Mouse (Mus musculus) heart, embryonic 10.5 days (tissue): ENCODE data around the gene Gm10772. TPM values are rescaled to one million over a fixed set of nuclear protein-coding genes. Genes with fewer than 3 reads are reported as not detected.
"Not testable (repeated sequence)": the region's sequence is repeated elsewhere in the genome, so short reads cannot be mapped to it uniquely, and the experiment has no call there.

Source experiments
- DNase-seq: peaks from one replicate; pipeline ENCODE4 v3.0.0-alpha.2; 2017; ENCODE audit warnings: low spot score
- H3K27ac ChIP-seq: fragments of 300-500 bp; sonication (generic); 2 replicates; pipeline ENCODE4 v1.5.1; 2016; ENCODE audit warnings: mild to moderate bottlenecking
- H3K27me3 ChIP-seq: fragments of 300-500 bp; sonication (generic); 2 replicates; pipeline ENCODE4 v1.6.1; 2016; ENCODE audit warnings: mild to moderate bottlenecking; ENCODE audit not compliant: poor library complexity, insufficient read depth, severe bottlenecking
- H3K36me3 ChIP-seq: fragments of 300-500 bp; sonication (generic); 2 replicates; pipeline ENCODE4 v1.6.1; 2016; ENCODE audit warnings: mild to moderate bottlenecking, moderate library complexity
- H3K4me1 ChIP-seq: fragments of 300-500 bp; sonication (generic); 2 replicates; pipeline ENCODE4 v1.6.1; 2016; ENCODE audit warnings: mild to moderate bottlenecking
- H3K4me3 ChIP-seq: fragments of 300-500 bp; sonication (generic); 2 replicates; pipeline ENCODE4 v1.5.1; 2016; ENCODE audit warnings: mild to moderate bottlenecking, moderate library complexity
- H3K9me3 ChIP-seq: fragments of 300-500 bp; sonication (generic); 2 replicates; pipeline ENCODE4 v1.6.1; 2016; ENCODE audit warnings: mild to moderate bottlenecking, moderate library complexity
- WGBS: fragments of 180-500 bp; shearing (Covaris S2); methylation state at CpG from one replicate; pipeline ENCODE4 v1.1.7; 2016; 5-methylcytosine and 5-hydroxymethylcytosine counted together
- polyA plus RNA-seq: library from polyadenylated mRNA; unstranded; fragments of >200 nt; fragmentation: Nextera tagmentation; extraction: Ambion mirVana; gene quantifications from 2 replicates; pipeline ENCODE4 v1.2.1, GENCODE M21; 2016

Gene Gm10772
- not detected in 2 replicates for polyA plus RNA-seq

GRCm38 (mm10) chr13:66227473-66227872 is at the start of gene Gm10772:
Gene Gm10772, minus strand, starts transcription at chr13:66227573.
- not testable (repeated sequence) for DNase-seq, H3K27me3 ChIP-seq, H3K4me1 ChIP-seq, H3K36me3 ChIP-seq, H3K27ac ChIP-seq, H3K4me3 ChIP-seq, H3K9me3 ChIP-seq
- 67% methylated on average over 2 of the region's 3 CpGs for WGBS

GRCm38 (mm10) chr13:66263914-66264313 is 36.5 kb upstream of the Gm10772 start:
- WGBS = no CpG with 5 or more reads among the region's 1 CpGs
- not testable (repeated sequence) for H3K27me3 ChIP-seq

GRCm38 (mm10) chr13:66263141-66263540 is 35.8 kb upstream of the Gm10772 start:
- H3K9me3 ChIP-seq = not testable (repeated sequence)

More at GRCm38 (mm10) chr13:66263914-66264313, 36.5 kb upstream of the Gm10772 start:
- DNase-seq, H3K4me3 ChIP-seq, H3K9me3 ChIP-seq, H3K4me1 ChIP-seq, H3K27ac ChIP-seq, H3K36me3 ChIP-seq: not testable (repeated sequence)

GRCm38 (mm10) chr13:66214349-66214748 is 13.0 kb downstream of the Gm10772 start:
- Histone ChIP-seq H3K4me1 (no peaks in the 10 kb centered on the region), H3K27me3 (no peaks in the 10 kb centered on the region), H3K36me3 (no peaks in the 10 kb centered on the region), H3K9me3 (no peaks in the 10 kb centered on the region), H3K4me3 (no peak overlapping the region), H3K27ac (no peak overlapping the region)
- DNase-seq = no peak
- WGBS = no CpG with 5 or more reads among the region's 11 CpGs

More at GRCm38 (mm10) chr13:66263141-66263540, 35.8 kb upstream of the Gm10772 start:
- not testable (repeated sequence) for H3K27ac ChIP-seq, DNase-seq, H3K27me3 ChIP-seq, H3K36me3 ChIP-seq, H3K4me3 ChIP-seq, H3K4me1 ChIP-seq
- WGBS = 71% methylated on average over 4 of the region's 7 CpGs

DNA sequence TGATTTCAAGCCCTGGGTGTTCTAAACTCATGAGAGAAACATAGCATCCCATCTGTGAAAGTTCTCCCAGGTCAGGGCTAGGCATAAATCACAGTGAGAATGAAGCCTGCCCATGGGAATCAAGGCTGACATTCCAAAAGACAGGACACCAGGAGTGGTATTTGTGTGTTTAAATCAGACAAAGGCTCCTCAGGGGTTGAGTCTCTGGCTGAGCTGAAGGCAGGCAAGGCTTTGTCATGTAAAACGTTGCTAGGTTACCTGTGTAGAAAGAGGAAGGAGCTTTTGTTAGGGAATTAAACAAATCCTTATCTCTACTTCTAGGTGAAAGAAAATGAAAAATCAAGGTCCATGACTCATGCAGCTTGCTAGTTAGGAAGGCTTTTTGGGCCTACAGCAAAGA is 13.6 kb downstream of the Gm10772 start:
- H3K9me3 ChIP-seq, DNase-seq, H3K4me1 ChIP-seq, H3K27me3 ChIP-seq, H3K36me3 ChIP-seq, H3K27ac ChIP-seq, H3K4me3 ChIP-seq: not testable (repeated sequence)
- no CpG with 5 or more reads among the region's 1 CpGs for WGBS

DNA sequence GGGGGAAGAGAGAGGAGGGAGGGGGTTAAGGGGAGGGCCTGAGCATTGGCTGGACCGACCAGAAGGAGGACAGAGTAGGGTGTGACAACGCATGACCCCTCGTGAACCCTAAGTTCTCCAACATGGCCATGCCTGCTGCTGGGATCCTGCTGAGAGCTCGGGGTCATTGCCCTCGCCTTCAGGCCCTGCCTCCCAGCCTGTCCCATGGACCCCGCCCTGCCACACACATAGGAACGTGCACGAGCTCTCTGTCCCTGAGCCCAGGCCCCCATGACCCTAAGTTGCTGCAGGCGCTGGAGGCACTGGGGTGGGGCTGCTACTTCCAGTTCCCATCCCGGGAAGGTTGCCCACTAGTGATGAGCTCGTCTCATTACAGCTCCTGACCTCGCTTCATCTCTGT is 48.2 kb downstream of the Gm10772 start:
- WGBS = 93% methylated on average over 6 of the region's 12 CpGs
- H3K27me3 ChIP-seq, H3K9me3 ChIP-seq: not testable (repeated sequence)

More for the DNA sequence above, 48.2 kb downstream of the Gm10772 start:
- not testable (repeated sequence) for H3K36me3 ChIP-seq, H3K4me1 ChIP-seq, H3K27ac ChIP-seq, H3K4me3 ChIP-seq, DNase-seq

Other genes starting within 250 kb of the Gm10772 start
- gene Gm10324, start 108.0 kb downstream of the Gm10772 start, polyA plus RNA-seq = not detected in 2 replicates
- gene 2410141K09Rik, start 213.5 kb upstream of the Gm10772 start, polyA plus RNA-seq = not detected in 2 replicates